Mouse (Mus musculus): Measurements from ENCODE around the gene Gm20767.
"Not testable (repeated sequence)": the region's sequence is repeated elsewhere in the genome, so short reads cannot be mapped to it uniquely, and the experiment has no call there.

Gm20767 gene

GRCm38 (mm10) chr13:120139946-120140345, at the start of gene Gm20767:
Gene Gm20767 (plus strand): TSS chr13:120140246.
- ATAC-seq (ENCODE audit: insufficient number of reproducible peaks, low FRiP score, low TSS enrichment): not testable (repeated sequence)

GRCm38 (mm10) chr13:120092950-120093349, 47.1 kb upstream of the Gm20767 start:
- ATAC-seq (ENCODE audit: insufficient number of reproducible peaks, low FRiP score, low TSS enrichment): not testable (repeated sequence)

GRCm38 (mm10) chr13:120096241-120096937, 43.7 kb upstream of the Gm20767 start:
- not testable (repeated sequence) for ATAC-seq (ENCODE audit: insufficient number of reproducible peaks, low FRiP score, low TSS enrichment)

GRCm38 (mm10) chr13:120096938-120097256, 43.1 kb upstream of the Gm20767 start:
- not testable (repeated sequence) for ATAC-seq (ENCODE audit: insufficient number of reproducible peaks, low FRiP score, low TSS enrichment)

- not testable (repeated sequence) for ATAC-seq (ENCODE audit: insufficient number of reproducible peaks, low FRiP score, low TSS enrichment)
Observed at GRCm38 (mm10) chr13:120099327-120099726, 40.7 kb upstream of the Gm20767 start.

DNA sequence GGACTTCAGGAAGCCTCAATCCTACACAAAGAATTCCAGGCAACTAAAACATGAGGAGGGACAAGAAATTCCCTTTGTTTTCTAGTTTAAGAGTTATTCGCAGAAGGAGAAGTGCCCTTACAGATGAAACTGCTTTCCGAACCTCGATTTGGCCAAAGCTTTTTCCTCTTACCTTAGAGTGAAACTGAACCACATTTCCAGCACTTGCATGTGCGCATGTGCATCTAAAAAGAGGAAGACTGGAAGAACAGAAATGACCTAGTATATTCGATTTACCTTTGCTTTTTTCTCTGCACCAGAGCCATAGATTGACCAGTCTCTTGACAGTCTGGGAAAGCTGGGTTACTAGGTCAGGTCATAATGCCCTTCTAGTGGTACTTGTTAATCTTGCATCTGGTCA, 33.5 kb upstream of the Gm20767 start:
- not testable (repeated sequence) for ATAC-seq (ENCODE audit: insufficient number of reproducible peaks, low FRiP score, low TSS enrichment)

DNA sequence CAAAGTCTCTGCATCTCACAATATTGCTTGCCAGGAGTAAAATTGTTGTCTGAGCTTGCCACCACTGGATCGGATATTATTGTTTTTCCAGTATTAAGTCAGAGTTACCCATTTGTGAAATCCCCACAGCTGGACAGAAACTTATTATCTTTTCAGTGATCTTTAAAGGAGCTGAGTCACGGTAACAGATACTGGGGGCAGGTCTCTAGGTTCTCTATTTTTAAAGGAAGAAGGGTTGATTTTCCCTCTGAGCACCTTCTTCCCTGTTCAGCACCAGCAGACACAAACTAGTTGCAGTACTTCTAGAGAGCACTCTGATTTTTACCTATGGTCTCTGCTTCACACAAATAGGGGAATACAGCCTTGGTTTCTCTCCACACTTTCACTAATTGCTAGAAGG, 33.0 kb upstream of the Gm20767 start:
- not testable (repeated sequence) for ATAC-seq (ENCODE audit: insufficient number of reproducible peaks, low FRiP score, low TSS enrichment)

DNA sequence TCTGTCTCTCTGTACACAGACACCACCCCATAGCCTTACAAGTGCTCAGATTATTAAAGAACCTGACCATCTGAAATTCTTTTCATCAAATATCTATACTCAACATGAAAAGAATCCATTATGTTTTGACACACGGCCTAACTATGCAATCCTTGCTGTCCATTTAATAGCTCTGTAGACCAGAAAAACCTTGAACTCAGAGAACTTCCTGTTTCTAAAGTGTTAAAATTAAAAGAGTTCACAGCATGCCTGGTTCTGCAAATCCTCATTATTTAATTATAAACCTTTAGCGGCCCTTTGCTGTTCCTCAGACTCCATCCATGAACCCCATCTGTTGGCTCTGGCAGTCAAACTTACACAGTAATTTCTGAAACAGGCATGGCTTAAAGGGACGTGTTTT, 2.3 kb downstream of the Gm20767 start:
- not testable (repeated sequence) for ATAC-seq (ENCODE audit: insufficient number of reproducible peaks, low FRiP score, low TSS enrichment)

GRCm38 (mm10) chr13:120149660-120150407, 9.8 kb downstream of the Gm20767 start:
- ATAC-seq (ENCODE audit: insufficient number of reproducible peaks, low FRiP score, low TSS enrichment): not testable (repeated sequence)

- ATAC-seq (ENCODE audit: insufficient number of reproducible peaks, low FRiP score, low TSS enrichment): not testable (repeated sequence)
Observed at GRCm38 (mm10) chr13:120150589-120150988, 10.5 kb downstream of the Gm20767 start.

DNA sequence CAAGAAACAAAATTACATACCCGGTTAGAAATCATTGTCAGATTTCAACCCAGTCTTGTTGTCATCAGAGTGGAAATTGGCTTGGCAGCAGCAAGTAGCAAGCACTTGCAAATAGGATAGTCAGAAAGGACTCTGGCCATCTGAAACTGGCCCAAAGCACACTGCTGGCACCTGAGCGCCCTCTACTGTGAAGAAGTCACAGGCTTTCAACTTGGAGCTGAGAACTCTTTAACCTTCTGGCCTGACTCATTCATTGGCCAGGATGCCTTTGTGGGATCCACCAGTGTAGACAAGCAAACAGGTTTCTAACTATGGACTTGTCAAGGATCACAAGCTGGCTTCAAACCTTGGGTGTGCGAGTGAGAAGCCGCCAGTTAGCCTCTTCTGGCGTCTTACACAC, 28.3 kb downstream of the Gm20767 start:
- ATAC-seq (ENCODE audit: insufficient number of reproducible peaks, low FRiP score, low TSS enrichment): not testable (repeated sequence)

- ATAC-seq (ENCODE audit: insufficient number of reproducible peaks, low FRiP score, low TSS enrichment): not testable (repeated sequence)
Observed at GRCm38 (mm10) chr13:120172133-120172532, 32.1 kb downstream of the Gm20767 start, which contains the start of gene Gm21818. Gene Gm21818 (plus strand): TSS chr13:120172433.

GRCm38 (mm10) chr13:120196189-120196821, 56.3 kb downstream of the Gm20767 start:
- ATAC-seq (ENCODE audit: insufficient number of reproducible peaks, low FRiP score, low TSS enrichment): not testable (repeated sequence)
